ENCODE assay signal across 11 mouse cellular contexts in the genomic region with DNA sequence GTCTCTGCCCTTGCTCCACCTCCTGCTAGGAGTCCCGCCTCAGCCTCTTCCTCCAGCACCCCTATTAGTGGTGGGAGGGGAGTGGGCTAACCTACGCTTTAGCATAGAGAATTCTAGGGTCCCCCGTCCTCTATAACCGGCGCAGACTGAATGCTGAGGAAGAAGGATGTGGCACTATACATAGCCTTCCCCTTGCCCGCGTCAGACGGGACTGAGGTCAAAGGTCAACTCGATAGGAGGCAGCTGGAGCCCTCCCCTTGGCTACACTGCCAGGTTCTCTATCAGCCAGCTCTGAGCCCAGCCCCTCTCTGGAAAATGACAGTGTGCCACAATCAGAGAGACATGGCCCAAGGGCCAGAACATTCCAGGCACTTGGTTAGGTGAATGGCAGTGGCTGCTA. TPM values are rescaled to one million over a fixed set of nuclear protein-coding genes. Genes with fewer than 3 reads are reported as not detected.
DNase-seq lines count a peak whose midpoint lies in the region; ATAC-seq and TF ChIP-seq lines count a peak whose summit lies in the region.
"Had no signal": no experiment of that assay in that cellular context is flagged by ENCODE, and none has a peak within 500 bp of the region (broad histone marks: within the 10 kb centered on the region; RNA-seq: fewer than 3 reads in every experiment).

A gene (minus strand): TSS at position 168 of the 400 bp plus-strand sequence.

- no peak within 1 kb of the TSS for H3K27ac ChIP-seq in kidney, embryonic 15.5 days
- peak within 1 kb of the TSS; percentile 8; the same call in 1 of the 2 replicates for H3K27ac ChIP-seq in ES-Bruce4 (ENCODE audit: insufficient read depth, low read length)
- H3K27ac ChIP-seq: liver, embryonic 15.5 days; neural tube, embryonic 12.5 days had no signal

- no peak for DNase-seq in kidney, adult 8-10 months
- peak; percentile 30 for DNase-seq in embryo, embryonic 10.5 days (ENCODE audit: low spot score)
- peak; percentile 64 for DNase-seq in naive thymus-derived CD4-positive, alpha-beta T cell, adult 2 months (ENCODE audit: low read depth)
- DNase-seq in layer of hippocampus, adult 11-12 months (ENCODE audit: low spot score), result no peak
- no peak for DNase-seq in c-Kit-positive CD71-positive TER-119-positive erythroid progenitor cells, embryonic 14.5 days (ENCODE audit: low spot score)
- DNase-seq: adrenal gland, postnatal 36 days; cerebellum, adult 8-10 months had no signal

- no peak within 1 kb of the TSS for H3K4me3 ChIP-seq in kidney, embryonic 15.5 days (replicated peaks)
- H3K4me3 ChIP-seq in ES-Bruce4 (ENCODE audit: low read depth, low read length), result peak within 1 kb of the TSS; percentile 43
- H3K4me3 ChIP-seq: liver, embryonic 15.5 days; neural tube, embryonic 12.5 days had no signal

- no peaks in the 10 kb centered on the region for H3K27me3 ChIP-seq in kidney, embryonic 15.5 days
- H3K27me3 ChIP-seq in ES-Bruce4 (ENCODE audit: control insufficient read depth, insufficient read depth, low read length, poor library complexity, severe bottlenecking), result no peaks in the 10 kb centered on the region
- H3K27me3 ChIP-seq: liver, embryonic 15.5 days; neural tube, embryonic 12.5 days had no signal

- no peak within 1 kb of the TSS for H3K4me2 ChIP-seq in kidney, embryonic 15.5 days
- H3K4me2 ChIP-seq: liver, embryonic 15.5 days; neural tube, embryonic 12.5 days had no signal

- 0 out of 2 replicates have a peak, but pooled peaks cover 12% of the 10 kb centered on the region for H3K4me1 ChIP-seq in kidney, embryonic 15.5 days
- peaks cover 5% of the 10 kb centered on the region for H3K4me1 ChIP-seq in ES-Bruce4 (ENCODE audit: control insufficient read depth, insufficient read depth, low read length)
- H3K4me1 ChIP-seq: neural tube, embryonic 12.5 days had no signal

- ATAC-seq in kidney, embryonic 15.5 days (replicated peaks; ENCODE audit: low FRiP score), result peak; percentile 24; the same call in 1 of the 2 replicates

- H3K36me3 ChIP-seq in kidney, embryonic 15.5 days, result no peaks in the 10 kb centered on the region
- H3K36me3 ChIP-seq in ES-Bruce4 (ENCODE audit: control insufficient read depth, insufficient read depth, low read length, poor library complexity, severe bottlenecking), result no peaks in the 10 kb centered on the region
- H3K36me3 ChIP-seq: liver, embryonic 15.5 days; neural tube, embryonic 12.5 days had no signal

- TF ChIP-seq EP300 in ES-Bruce4 (IDR thresholded peaks at IDR 0.05; ENCODE audit: insufficient read depth, low read depth, low read length), result no peak

- no peak within 1 kb of the TSS for H3K9ac ChIP-seq in kidney, embryonic 15.5 days
- peak within 1 kb of the TSS; percentile 38 for H3K9ac ChIP-seq in ES-Bruce4 (ENCODE audit: low read depth, poor library complexity, severe bottlenecking)
- H3K9ac ChIP-seq: liver, embryonic 15.5 days; neural tube, embryonic 12.5 days had no signal

- no peak for TF ChIP-seq POLR2A in ES-Bruce4 (IDR thresholded peaks at IDR 0.05; ENCODE audit: insufficient read depth, low read length)

- 55% methylated on average over 9 of the region's 9 CpGs for WGBS in kidney, embryonic 15.5 days

- no peak for TF ChIP-seq CTCF in ES-Bruce4 (IDR thresholded peaks at IDR 0.05; ENCODE audit: low read depth, low read length)

- H3K9me3 ChIP-seq in kidney, embryonic 15.5 days (replicated peaks), result no peaks in the 10 kb centered on the region
- no peaks in the 10 kb centered on the region for H3K9me3 ChIP-seq in ES-Bruce4 (replicated peaks; ENCODE audit: control insufficient read depth, insufficient read depth, low read length, poor library complexity, severe bottlenecking)
- H3K9me3 ChIP-seq: liver, embryonic 15.5 days; neural tube, embryonic 12.5 days had no signal

RNA-seq across cellular contexts. Expression of the gene that starts here (rescaled TPM):
- polyA plus RNA-seq in kidney, embryonic 15.5 days (2015; fragmentation: Nextera tagmentation; extraction: Ambion mirVana), result 0.18 and 0.45 TPM in 2 replicates
- polyA plus RNA-seq in ES-Bruce4 (2011; ENCODE audit: insufficient read depth, insufficient read length, low read depth, missing spikeins), result 1.3 and 2.1 TPM in 2 replicates
- polyA plus RNA-seq: neural tube, embryonic 12.5 days had no signal

Comparison
In these comparisons a context has a peak if more than half of its experiments do, and no peak if none do; other contexts are left out.
1. Peak in ATAC-seq in kidney, embryonic 15.5 days; RNA of the gene not detected or under 1 TPM.
2. DNase-seq: peak in embryo, embryonic 10.5 days (single experiment) and naive thymus-derived CD4-positive, alpha-beta T cell, adult 2 months (single experiment); none in kidney, adult 8-10 months (0 of 2), layer of hippocampus, adult 11-12 months (single experiment) and c-Kit-positive CD71-positive TER-119-positive erythroid progenitor cells, embryonic 14.5 days (single experiment).